Mouse (Mus musculus): ENCODE measurements around the gene Card19.
A peak's percentile ranks its signal among the peaks of the same experiment; 100 is the strongest.

Gene Card19

GRCm38 (mm10) chr13:49215504-49216219 is at the start of gene Card19:
Card19 (minus strand) TSS chr13:49216037.
- DNase-seq (ENCODE audit: low spot score in 2 of 2): peak; percentile 55 to 95

GRCm38 (mm10) chr13:49260036-49260722 is 44.3 kb upstream of the Card19 start:
- DNase-seq (ENCODE audit: low spot score in 2 of 2): no peak

GRCm38 (mm10) chr13:49257819-49258313 is 42.0 kb upstream of the Card19 start:
- no peak for DNase-seq (ENCODE audit: low spot score in 2 of 2)

GRCm38 (mm10) chr13:49252746-49253145 is 36.9 kb upstream of the Card19 start:
- no peak for DNase-seq (ENCODE audit: low spot score in 2 of 2)

- no peak for DNase-seq (ENCODE audit: low spot score in 2 of 2)
These were observed 36.3 kb upstream of the Card19 start for GRCm38 (mm10) chr13:49252113-49252512.

- no peak for DNase-seq (ENCODE audit: low spot score in 2 of 2)
These were observed 35.1 kb upstream of the Card19 start for GRCm38 (mm10) chr13:49250716-49251517.

GRCm38 (mm10) chr13:49249634-49250033 is 33.8 kb upstream of the Card19 start:
- DNase-seq (ENCODE audit: low spot score in 2 of 2): no peak

GRCm38 (mm10) chr13:49248923-49249322 is 33.1 kb upstream of the Card19 start:
- no peak for DNase-seq (ENCODE audit: low spot score in 2 of 2)

- DNase-seq (ENCODE audit: low spot score in 2 of 2): no peak
These were observed 32.6 kb upstream of the Card19 start, which contains the start of gene Susd3 for GRCm38 (mm10) chr13:49248467-49248862. Susd3 (minus strand) TSS chr13:49248706.

- DNase-seq (ENCODE audit: low spot score in 2 of 2): peak in 1 of 2 experiments; percentile 23
These were observed 32.1 kb upstream of the Card19 start for GRCm38 (mm10) chr13:49247740-49248466.

- DNase-seq (ENCODE audit: low spot score in 2 of 2): no peak
These were observed 31.4 kb upstream of the Card19 start for GRCm38 (mm10) chr13:49247232-49247739.

GRCm38 (mm10) chr13:49246626-49247025 is 30.8 kb upstream of the Card19 start:
- DNase-seq (ENCODE audit: low spot score in 2 of 2): no peak

- no peak for DNase-seq (ENCODE audit: low spot score in 2 of 2)
These were observed 30.2 kb upstream of the Card19 start for GRCm38 (mm10) chr13:49246011-49246410.

- no peak for DNase-seq (ENCODE audit: low spot score in 2 of 2)
These were observed 29.4 kb upstream of the Card19 start for GRCm38 (mm10) chr13:49245251-49245650.

GRCm38 (mm10) chr13:49243492-49243891 is 27.7 kb upstream of the Card19 start:
- no peak for DNase-seq (ENCODE audit: low spot score in 2 of 2)

GRCm38 (mm10) chr13:49242321-49243065 is 26.7 kb upstream of the Card19 start:
- no peak for DNase-seq (ENCODE audit: low spot score in 2 of 2)

GRCm38 (mm10) chr13:49238737-49239136 is 22.9 kb upstream of the Card19 start:
- no peak for DNase-seq (ENCODE audit: low spot score in 2 of 2)

GRCm38 (mm10) chr13:49237617-49238016 is 21.8 kb upstream of the Card19 start:
- DNase-seq (ENCODE audit: low spot score in 2 of 2): no peak

GRCm38 (mm10) chr13:49234711-49235110 is 18.9 kb upstream of the Card19 start:
- DNase-seq (ENCODE audit: low spot score in 2 of 2): no peak

- no peak for DNase-seq (ENCODE audit: low spot score in 2 of 2)
These were observed 18.1 kb upstream of the Card19 start for GRCm38 (mm10) chr13:49233792-49234572.
